Mouse (Mus musculus): ENCODE results near the gene Arhgap44. TPM values are rescaled to one million over a fixed set of nuclear protein-coding genes. Genes with fewer than 3 reads are reported as not detected.

Gene Arhgap44
- polyA plus RNA-seq, 1 experiment from 2014 or later, result 31.2 TPM

DNA sequence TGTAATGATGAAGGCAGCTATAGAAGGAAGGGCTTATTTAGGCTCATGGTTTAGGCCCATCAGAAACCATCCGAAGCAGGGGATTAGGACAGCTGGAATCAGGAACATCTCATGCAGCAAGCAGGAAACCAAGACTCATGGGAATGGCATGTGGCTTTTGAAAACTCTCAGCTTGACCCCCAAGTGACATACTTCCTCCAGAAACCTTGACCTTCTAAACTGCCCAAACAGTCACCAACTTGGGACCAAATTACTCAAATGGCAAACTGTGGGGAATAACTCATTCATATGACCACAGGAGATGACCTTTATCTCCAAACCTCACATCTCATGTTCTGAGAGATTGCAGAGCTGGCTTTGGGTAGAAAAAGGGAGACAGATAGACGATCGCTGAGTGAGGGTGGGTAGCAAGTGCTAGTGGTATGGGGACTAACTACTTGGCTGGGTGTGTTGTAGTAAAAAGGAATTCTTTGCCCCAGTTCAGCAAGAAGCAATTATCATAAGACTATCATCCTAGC is 191.2 kb downstream of the Arhgap44 start:
- TF ChIP-seq EP300 (IDR thresholded peaks at IDR 0.05), result no peak
- TF ChIP-seq CTCF (IDR thresholded peaks at IDR 0.05), result no peak
- DNase-seq (ENCODE audit: low spot score) (no peak), ATAC-seq (no peak)
- Histone ChIP-seq H3K36me3 (ENCODE audit: insufficient read depth, low read length) (no peaks in the 10 kb centered on the region), H3K27me3 (replicated peaks; ENCODE audit: insufficient read depth, low read length) (no peaks in the 10 kb centered on the region), H3K4me2 (replicated peaks; ENCODE audit: low read depth, low read length) (no peak overlapping the region), H3K4me3 (ENCODE audit: low read depth, low read length) (no peak overlapping the region), H3K27ac (ENCODE audit: low read length) (no peak overlapping the region), H3K4me1 (ENCODE audit: insufficient read depth, low read depth, low read length) (no peaks in the 10 kb centered on the region), H3K9me3 (ENCODE audit: low read length) (no peaks in the 10 kb centered on the region), H3K9ac (replicated peaks; ENCODE audit: low read depth) (no peak overlapping the region)
- 51% methylated on average over 3 of the region's 3 CpGs for WGBS

DNA sequence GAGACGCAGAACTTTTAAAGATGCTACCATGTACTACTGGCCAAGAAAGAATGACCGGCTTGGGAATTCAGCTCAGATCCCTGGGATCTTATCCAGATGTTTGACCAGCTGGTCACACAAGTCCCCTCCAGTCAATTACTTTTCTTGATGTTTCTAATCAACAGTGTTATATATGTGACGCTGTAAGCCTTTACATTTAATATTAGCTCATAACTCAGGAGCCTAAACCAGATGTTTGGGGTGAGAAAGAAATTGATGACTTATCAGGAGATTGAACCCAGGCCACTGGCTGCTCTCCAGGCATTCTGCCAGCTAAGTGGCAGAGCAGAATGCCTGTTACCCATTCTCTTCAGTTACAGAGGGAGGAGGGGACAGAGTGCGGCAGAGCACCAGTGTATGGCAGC is 193.8 kb downstream of the Arhgap44 start:
- Histone ChIP-seq H3K27ac (ENCODE audit: low read length) (no peak overlapping the region), H3K27me3 (replicated peaks; ENCODE audit: insufficient read depth, low read length) (no peaks in the 10 kb centered on the region), H3K9me3 (ENCODE audit: low read length) (no peaks in the 10 kb centered on the region), H3K36me3 (ENCODE audit: insufficient read depth, low read length) (no peaks in the 10 kb centered on the region), H3K4me3 (ENCODE audit: low read depth, low read length) (no peak overlapping the region), H3K4me2 (replicated peaks; ENCODE audit: low read depth, low read length) (no peak overlapping the region), H3K9ac (replicated peaks; ENCODE audit: low read depth) (no peak overlapping the region), H3K4me1 (ENCODE audit: insufficient read depth, low read depth, low read length) (no peaks in the 10 kb centered on the region)
- TF ChIP-seq CTCF (IDR thresholded peaks at IDR 0.05) (no peak), EP300 (IDR thresholded peaks at IDR 0.05) (no peak)
- WGBS, result 37% methylated on average over 4 of the region's 4 CpGs
- DNase-seq (ENCODE audit: low spot score) (no peak), ATAC-seq (peak; percentile 14; the same call in 1 of the 2 replicates)

DNA sequence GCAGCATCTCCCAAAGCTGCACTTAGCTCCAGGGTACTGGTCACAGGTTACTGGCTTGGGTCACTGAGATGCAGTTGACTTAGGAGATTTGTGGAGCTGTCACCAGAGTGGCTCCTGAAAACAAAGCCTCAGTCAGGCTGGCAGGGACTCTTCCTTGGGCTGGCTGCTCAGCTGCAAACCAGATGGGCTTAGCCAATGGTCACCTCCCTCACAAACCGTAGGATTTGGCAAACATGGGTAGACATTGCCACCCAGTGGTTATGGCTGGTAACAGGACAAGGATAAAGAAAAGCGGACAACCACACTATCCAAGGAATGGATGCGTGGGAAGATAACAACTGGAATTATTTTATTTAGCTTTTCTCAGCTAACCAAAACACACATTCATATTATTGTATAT is 194.3 kb downstream of the Arhgap44 start:
- Histone ChIP-seq H3K36me3 (ENCODE audit: insufficient read depth, low read length) (no peaks in the 10 kb centered on the region), H3K9ac (replicated peaks; ENCODE audit: low read depth) (no peak overlapping the region), H3K4me3 (ENCODE audit: low read depth, low read length) (no peak overlapping the region), H3K4me2 (replicated peaks; ENCODE audit: low read depth, low read length) (no peak overlapping the region), H3K4me1 (ENCODE audit: insufficient read depth, low read depth, low read length) (no peaks in the 10 kb centered on the region), H3K27ac (ENCODE audit: low read length) (no peak overlapping the region), H3K9me3 (ENCODE audit: low read length) (no peaks in the 10 kb centered on the region), H3K27me3 (replicated peaks; ENCODE audit: insufficient read depth, low read length) (no peaks in the 10 kb centered on the region)
- ATAC-seq, result peak; percentile 79
- peak; percentile 84 for DNase-seq (ENCODE audit: low spot score)
- WGBS, result 7% methylated on average over 3 of the region's 3 CpGs
- TF ChIP-seq CTCF (IDR thresholded peaks at IDR 0.05) (peak; percentile 94), EP300 (IDR thresholded peaks at IDR 0.05) (no peak)

DNA sequence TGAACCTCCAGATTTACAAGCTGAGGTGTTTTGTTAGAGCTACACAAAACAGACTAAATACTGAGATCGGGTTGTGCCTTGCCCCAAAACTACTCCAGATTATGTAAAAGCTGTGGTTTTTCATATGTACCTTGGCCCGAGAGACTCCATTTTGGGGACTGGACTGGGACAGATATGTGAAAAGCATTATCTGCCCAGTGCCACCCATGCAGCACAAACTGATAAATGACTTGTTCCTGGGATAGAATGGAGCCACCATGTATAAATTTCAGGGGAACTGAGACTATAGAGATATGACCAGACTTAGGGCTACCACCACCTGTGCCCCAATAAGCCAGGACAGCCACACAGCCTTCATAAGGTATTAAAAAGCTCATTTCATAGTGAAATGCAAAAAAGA is 200.1 kb downstream of the Arhgap44 start:
- no peaks in the 10 kb centered on the region for H3K9me3 ChIP-seq (ENCODE audit: low read length)
- no peaks in the 10 kb centered on the region for H3K4me1 ChIP-seq (ENCODE audit: insufficient read depth, low read depth, low read length)
- H3K27me3 ChIP-seq (replicated peaks; ENCODE audit: insufficient read depth, low read length), result no peaks in the 10 kb centered on the region
- no peak overlapping the region for H3K27ac ChIP-seq (ENCODE audit: low read length)
- no peak overlapping the region for H3K4me2 ChIP-seq (replicated peaks; ENCODE audit: low read depth, low read length)
- WGBS, result 86% methylated on average over 2 of the region's 2 CpGs
- no peak for ATAC-seq
- H3K9ac ChIP-seq (replicated peaks; ENCODE audit: low read depth), result no peak overlapping the region
- no peaks in the 10 kb centered on the region for H3K36me3 ChIP-seq (ENCODE audit: insufficient read depth, low read length)
- H3K4me3 ChIP-seq (ENCODE audit: low read depth, low read length), result no peak overlapping the region
- DNase-seq (ENCODE audit: low spot score), result no peak
- TF ChIP-seq EP300 (IDR thresholded peaks at IDR 0.05) (no peak), CTCF (IDR thresholded peaks at IDR 0.05) (no peak)

DNA sequence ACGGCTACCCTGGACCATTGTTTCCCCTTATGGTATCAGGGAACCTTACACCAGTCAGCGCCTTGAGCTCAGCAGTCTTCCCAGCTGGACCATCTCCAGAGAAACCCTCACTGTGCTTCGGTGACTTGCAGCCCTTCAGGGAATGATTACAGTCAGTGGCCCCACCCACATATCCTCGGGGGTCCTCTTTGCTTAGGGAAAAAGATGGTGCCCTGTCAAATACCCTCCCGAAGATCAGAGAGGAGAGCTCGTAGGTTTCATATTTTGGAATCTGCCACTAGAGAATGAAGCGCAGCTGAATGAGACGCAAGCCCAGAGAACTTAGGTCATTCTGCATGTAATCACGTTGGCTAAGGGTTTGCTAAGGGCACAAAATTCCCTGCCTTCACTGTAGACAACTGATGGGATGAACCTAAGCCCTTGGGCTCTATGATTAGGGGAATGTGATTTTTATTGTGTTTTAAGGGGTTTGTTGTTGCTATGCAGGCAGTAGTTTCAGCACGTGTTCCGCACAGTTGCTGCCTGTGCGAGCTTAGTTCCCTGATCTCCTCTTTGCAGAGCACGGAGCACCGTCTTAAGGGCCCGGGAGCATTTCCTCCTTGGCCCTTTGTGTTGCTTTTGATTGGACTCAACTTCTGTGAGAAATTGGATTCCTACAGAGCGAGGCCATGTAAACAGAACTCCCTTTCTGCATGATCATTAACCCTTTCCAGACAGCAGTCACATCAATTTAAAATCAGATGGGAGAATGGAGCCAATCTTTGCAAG is 205.6 kb downstream of the Arhgap44 start:
- H3K4me3 ChIP-seq (ENCODE audit: low read depth, low read length), result no peak overlapping the region
- TF ChIP-seq CTCF (IDR thresholded peaks at IDR 0.05) (no peak), EP300 (IDR thresholded peaks at IDR 0.05) (no peak)
- H3K27me3 ChIP-seq (replicated peaks; ENCODE audit: insufficient read depth, low read length), result no peaks in the 10 kb centered on the region
- H3K4me2 ChIP-seq (replicated peaks; ENCODE audit: low read depth, low read length), result peak overlapping the region; percentile 40
- peak; percentile 25 for DNase-seq (ENCODE audit: low spot score)
- H3K9me3 ChIP-seq (ENCODE audit: low read length), result no peaks in the 10 kb centered on the region
- no peak for ATAC-seq
- H3K9ac ChIP-seq (replicated peaks; ENCODE audit: low read depth), result no peak overlapping the region
- WGBS, result 5% methylated on average over 16 of the region's 16 CpGs
- no peak overlapping the region for H3K27ac ChIP-seq (ENCODE audit: low read length)
- no peaks in the 10 kb centered on the region for H3K36me3 ChIP-seq (ENCODE audit: insufficient read depth, low read length)
- no peaks in the 10 kb centered on the region for H3K4me1 ChIP-seq (ENCODE audit: insufficient read depth, low read depth, low read length)

Small RNA genes lying within 50 kb of the gene (microRNA-seq; reads per million reads assigned to microRNA genes)
- gene Gm25991, result not detected

Other genes with a start within 250 kb of the Arhgap44 start
- 9.9 and 10.9 TPM in 2 replicates for gene Elac2, start 183.9 kb downstream of the Arhgap44 start, polyA plus RNA-seq (2015; fragmentation: Nextera tagmentation; extraction: Ambion mirVana)
- gene 1700086D15Rik, start 3.1 kb downstream of the Arhgap44 start, polyA plus RNA-seq (2015; fragmentation: Nextera tagmentation; extraction: Ambion mirVana), result 0.29 and 0.32 TPM in 2 replicates
- 3.0 and 3.7 TPM in 2 replicates for gene Myocd, start 107.0 kb upstream of the Arhgap44 start, polyA plus RNA-seq (2015; fragmentation: Nextera tagmentation; extraction: Ambion mirVana)

Data from lung, postnatal 0 days (tissue).